Comparison of ENCODE assay signal across 8 mouse cellular contexts in the genomic region with DNA sequence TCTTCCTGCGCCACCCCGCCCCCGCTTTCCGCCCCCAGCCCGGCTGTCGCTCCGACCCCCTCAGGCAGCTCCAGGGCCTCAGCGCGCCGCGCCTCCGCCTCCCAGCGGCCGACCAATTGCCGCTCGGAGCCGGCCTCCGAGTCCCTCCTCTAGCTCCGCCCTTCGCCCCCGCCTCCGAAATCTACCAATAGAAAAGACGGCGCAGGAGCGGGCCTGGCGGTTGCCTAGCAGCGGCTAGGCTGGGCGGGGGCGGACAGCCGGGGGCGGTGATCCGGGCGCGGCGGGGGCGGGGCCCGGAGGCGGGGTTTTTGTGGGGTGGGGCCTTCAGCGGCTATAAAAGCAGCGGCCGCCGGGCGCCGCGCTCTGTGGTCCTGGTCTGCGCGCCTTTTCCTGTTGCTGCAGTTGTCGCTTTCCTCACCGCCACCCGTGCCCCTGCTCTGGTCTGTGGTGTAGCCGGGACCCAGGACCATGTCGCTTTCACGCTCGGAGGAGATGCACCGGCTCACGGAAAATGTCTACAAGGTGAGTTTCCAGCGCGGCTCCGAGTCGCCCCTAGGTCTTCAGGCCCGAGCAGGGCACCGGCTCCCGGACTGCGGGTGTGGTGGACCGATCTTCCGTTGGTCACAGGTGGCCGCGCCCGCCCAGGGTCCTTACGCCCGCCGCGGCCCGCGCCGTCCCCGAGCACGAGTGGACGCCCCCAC. TPM values are rescaled to one million over a fixed set of nuclear protein-coding genes. Genes with fewer than 3 reads are reported as not detected.
DNase-seq lines count a peak whose midpoint lies in the region; ATAC-seq lines count a peak whose summit lies in the region.

TSS of gene Baiap2 (plus strand) at position 37 of the 701 bp plus-strand sequence.

- peaks cover 45% of the 10 kb centered on the region for H3K79me2 ChIP-seq in macrophage (ENCODE audit: inconsistent target)

- peak within 1 kb of the TSS; percentile 79 for H3K9ac ChIP-seq in hindbrain, embryonic 16.5 days (ENCODE audit: low read depth, low read length)

- H3K4me2 ChIP-seq in hindbrain, embryonic 16.5 days (ENCODE audit: low read length): peak within 1 kb of the TSS; percentile 93

- H3K27me3 ChIP-seq in hindbrain, embryonic 16.5 days (replicated peaks; ENCODE audit: control insufficient read depth, insufficient read depth, low read length): no peaks in the 10 kb centered on the region

- peak within 1 kb of the TSS; percentile 72 for H3K4me3 ChIP-seq in hindbrain, embryonic 16.5 days (ENCODE audit: low read length)
- peak within 1 kb of the TSS; percentile 41 for H3K4me3 ChIP-seq in macrophage (ENCODE audit: inconsistent target)

- H3K9me3 ChIP-seq in hindbrain, embryonic 16.5 days (ENCODE audit: control insufficient read depth, low read length): no peaks in the 10 kb centered on the region

- H3K36me3 ChIP-seq in hindbrain, embryonic 16.5 days (ENCODE audit: control insufficient read depth, insufficient read depth, low read length): no peaks in the 10 kb centered on the region
- no peaks in the 10 kb centered on the region for H3K36me3 ChIP-seq in macrophage (ENCODE audit: inconsistent target)

- peak; percentile 98 for ATAC-seq in hindbrain, embryonic 16.5 days

- peak within 1 kb of the TSS; percentile 84 for H3K27ac ChIP-seq in hindbrain, embryonic 16.5 days (ENCODE audit: low read depth, low read length)
- no peak within 1 kb of the TSS for H3K27ac ChIP-seq in macrophage

- WGBS in hindbrain, embryonic 16.5 days: under 1% methylated on average over 46 of the region's 79 CpGs
- WGBS in macrophage (ENCODE audit: missing documents): 1% methylated on average over 70 of the region's 79 CpGs

- DNase-seq in T-cell, adult 2 months (ENCODE audit: low spot score): peak; percentile 99
- DNase-seq in cerebellum, postnatal 36 days: peak; percentile 96 to 99
- peak; percentile 98 for DNase-seq in gastrocnemius, adult 18-20 months (ENCODE audit: low spot score)
- peak; percentile 97 to 99 for DNase-seq in left cerebral cortex, adult 18-20 months (ENCODE audit: low spot score in 2 of 2)
- DNase-seq in right cerebral cortex, adult 18-20 months: peak; percentile 99
- peak; percentile 94 for DNase-seq in urinary bladder, postnatal 10 days (ENCODE audit: low spot score)

- H3K4me1 ChIP-seq in hindbrain, embryonic 16.5 days (ENCODE audit: control insufficient read depth, insufficient read depth, low read depth, low read length): peaks cover 28% of the 10 kb centered on the region

RNA-seq across cellular contexts. Expression of gene Baiap2, which starts in this region (rescaled TPM):
- 1 to 10 TPM; 1.1 to 1.9 TPM for total RNA-seq in gastrocnemius, adult 18-20 months (2021)
- polyA plus RNA-seq in hindbrain, embryonic 16.5 days (2015; fragmentation: Nextera tagmentation; extraction: Ambion mirVana): 22.8 and 23.9 TPM in 2 replicates
- 100 to 1,000 TPM; 220 to 272 TPM for total RNA-seq in left cerebral cortex, adult 18-20 months (2021)
- total RNA-seq in macrophage (2018; cell fraction: chromatin; rRNA removed): 100 to 1,000 TPM in 11 of 26 experiments, 10 to 100 TPM in 15; 20.7 to 218 (median 76.3) TPM
- 10 to 100 TPM in 25 of 26 experiments, 1 to 10 TPM in 1; 9.0 to 31.7 (median 19.1) TPM for total RNA-seq in macrophage (2018; cell fraction: cytosol; rRNA removed)
- 10 to 100 TPM in 25 of 26 experiments, 1 to 10 TPM in 1; 9.3 to 73.5 (median 28.3) TPM for total RNA-seq in macrophage (2018; cell fraction: nucleus; rRNA removed)
- 19.9 to 24.7 TPM (median 20.6 TPM) in 3 replicates for polyA plus RNA-seq in macrophage (2018)

Comparison
In these comparisons a context has a peak if more than half of its experiments do, and no peak if none do; other contexts are left out.
1. RNA of gene Baiap2 (total RNA-seq): 220 to 272 TPM in left cerebral cortex, adult 18-20 months; 1.1 to 1.9 TPM in gastrocnemius, adult 18-20 months; every median in the first group is over 10 times any median in the second.
2. Peak in every context shown above with its lines, with median percentiles within 50 percentile points of each other: DNase-seq.